Mouse (Mus musculus) MEL (cell line): ENCODE data around the gene Timp2.

ENCODE experiments used
- BHLHE40 ChIP-seq: IDR thresholded peaks from 2 replicates; pipeline ENCODE4 v1.6.1; 2012; ENCODE audit warnings: low read depth, mild to moderate bottlenecking, inconsistent platforms, low read length, improper control_type of control experiment, borderline replicate concordance
- CTCF ChIP-seq, 3 experiments: IDR thresholded peaks in 2 of 3; conservative IDR thresholded peaks in 1 of 3; 2 replicates each; pipeline ENCODE4 v1.5.1; 2011 to 2012; ENCODE audit warnings: low read length in 3 of 3, low read depth in 2 of 3, mild to moderate bottlenecking in 2 of 3, improper control_type of control experiment in 1 of 3, inconsistent platforms in 1 of 3, mixed read lengths in 1 of 3, moderate library complexity in 1 of 3; ENCODE audit not compliant: control insufficient read depth in 1 of 3, insufficient read depth in 1 of 3, poor library complexity in 1 of 3, severe bottlenecking in 1 of 3
- EP300 ChIP-seq, 2 experiments: IDR thresholded peaks; 2 replicates each; pipeline ENCODE4 v1.6.1; 2011; ENCODE audit warnings: improper control_type of control experiment in 2 of 2, low read length in 2 of 2, low read depth in 1 of 2, mild to moderate bottlenecking in 1 of 2
- MEF2A ChIP-seq: IDR thresholded peaks from 2 replicates; pipeline ENCODE4 v1.6.1; 2014; ENCODE audit warnings: low read depth, mild to moderate bottlenecking, inconsistent platforms, low read length, improper control_type of control experiment; ENCODE audit not compliant: poor library complexity, insufficient replicate concordance, severe bottlenecking; ENCODE audit errors: extremely low read depth
- TAL1 ChIP-seq: IDR thresholded peaks from 2 replicates; pipeline ENCODE4 v1.6.1; 2012; ENCODE audit warnings: mild to moderate bottlenecking, inconsistent platforms, low read length, moderate library complexity, mixed read lengths
- ZC3H11A ChIP-seq: IDR thresholded peaks from 2 replicates; pipeline ENCODE4 v1.6.1; 2012; ENCODE audit warnings: low read depth, mild to moderate bottlenecking, inconsistent platforms, low read length, improper control_type of control experiment

- TF ChIP-seq CTCF (IDR thresholded peaks at IDR 0.05 in 2 of 3, conservative IDR thresholded peaks at IDR 0.05 in 1 of 3; ENCODE audit: control insufficient read depth in 1 of 3, insufficient read depth in 1 of 3, low read depth in 2 of 3, low read length in 3 of 3, poor library complexity in 1 of 3, severe bottlenecking in 1 of 3) (no peak), TAL1 (no peak), EP300 (IDR thresholded peaks at IDR 0.05; ENCODE audit: low read depth in 1 of 2, low read length in 2 of 2) (no peak), BHLHE40 (no peak), MEF2A (no peak), ZC3H11A (no peak)
These were observed 26.6 kb downstream of the Timp2 start for GRCm38 (mm10) chr11:118328947-118329346.
